Mouse (Mus musculus): ENCODE results near the gene Trmt11. TPM values are rescaled to one million over a fixed set of nuclear protein-coding genes. Genes with fewer than 3 reads are reported as not detected.
"Not testable (repeated sequence)": the region's sequence is repeated elsewhere in the genome, so short reads cannot be mapped to it uniquely, and the experiment has no call there.

The Trmt11 gene
- 25.0 and 25.5 TPM in 2 replicates for polyA plus RNA-seq (2015; fragmentation: Nextera tagmentation; extraction: Ambion mirVana)

DNA sequence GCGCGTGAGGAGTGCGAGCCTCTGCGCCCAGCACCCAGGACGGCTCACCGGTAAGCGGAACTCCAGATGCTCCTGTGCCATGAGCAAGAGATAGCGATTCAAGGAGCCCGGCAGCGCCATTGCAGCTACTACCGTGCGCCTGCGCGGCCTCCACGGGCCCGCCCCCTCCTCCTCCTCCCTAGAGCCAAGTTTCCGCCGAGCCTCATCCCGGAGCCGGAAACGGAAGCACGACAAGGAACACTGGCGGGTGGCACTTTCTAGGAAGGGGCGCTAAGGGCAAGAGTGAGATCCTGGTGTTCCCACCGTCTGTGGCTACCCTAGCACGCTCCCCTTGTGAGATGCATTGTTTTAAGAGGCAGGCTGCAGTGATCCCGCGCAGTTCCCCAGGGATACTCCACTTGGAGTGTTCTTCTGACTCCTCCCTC is at the start of gene Trmt11:
TSS of gene Trmt11 (minus strand) at position 208 of the 425 bp plus-strand sequence.
- peak within 1 kb of the TSS; percentile 91 for H3K9ac ChIP-seq (ENCODE audit: low read length)
- WGBS: under 1% methylated on average over 28 of the region's 28 CpGs
- peak; percentile 98 for ATAC-seq (ENCODE audit: low read depth)
- peak within 1 kb of the TSS; percentile 89 for H3K27ac ChIP-seq (ENCODE audit: low read length)
- peaks cover 4% of the 10 kb centered on the region; the same call in 1 of the 2 replicates for H3K4me1 ChIP-seq (replicated peaks; ENCODE audit: control insufficient read depth, insufficient read depth, low read length)
- H3K27me3 ChIP-seq (ENCODE audit: control insufficient read depth, insufficient read depth, low read depth, low read length): no peaks in the 10 kb centered on the region
- peak within 1 kb of the TSS; percentile 83 for H3K4me2 ChIP-seq (ENCODE audit: low read depth, low read length)
- peak within 1 kb of the TSS; percentile 67 for H3K4me3 ChIP-seq (ENCODE audit: low read length)
- peaks cover 3% of the 10 kb centered on the region; the same call in 1 of the 2 replicates for H3K36me3 ChIP-seq (ENCODE audit: control insufficient read depth, insufficient read depth, low read length)
- H3K9me3 ChIP-seq (ENCODE audit: control insufficient read depth, low read length): no peaks in the 10 kb centered on the region

DNA sequence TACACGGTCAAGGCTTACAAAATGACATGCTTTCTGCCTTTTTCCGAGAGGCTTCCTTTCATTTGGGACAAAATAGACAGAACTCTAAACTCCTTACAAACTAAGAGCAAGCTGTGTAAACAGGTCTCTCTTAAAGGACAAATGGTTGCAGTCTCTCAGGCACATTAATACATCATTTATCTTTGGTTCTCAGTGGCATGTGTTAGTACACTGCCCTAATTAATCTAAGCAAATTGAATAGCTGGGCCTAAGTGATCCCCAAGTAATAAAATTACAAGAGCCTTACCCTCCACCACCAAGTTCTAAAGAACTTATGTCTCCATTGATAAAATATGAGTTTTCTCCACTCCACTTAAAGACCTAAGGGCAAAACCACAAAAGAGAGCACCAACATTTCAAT is 47.1 kb upstream of the Trmt11 start:
- no peak overlapping the region for H3K9ac ChIP-seq (ENCODE audit: low read length)
- no peaks in the 10 kb centered on the region for H3K9me3 ChIP-seq (ENCODE audit: control insufficient read depth, low read length)
- WGBS: 46% methylated on average over 2 of the region's 2 CpGs
- H3K36me3 ChIP-seq (ENCODE audit: control insufficient read depth, insufficient read depth, low read length): peaks cover 9% of the 10 kb centered on the region; the same call in 1 of the 2 replicates
- H3K4me1 ChIP-seq (replicated peaks; ENCODE audit: control insufficient read depth, insufficient read depth, low read length): no peaks in the 10 kb centered on the region
- no peak for ATAC-seq (ENCODE audit: low read depth)
- no peaks in the 10 kb centered on the region for H3K27me3 ChIP-seq (ENCODE audit: control insufficient read depth, insufficient read depth, low read depth, low read length)
- no peak overlapping the region for H3K4me2 ChIP-seq (ENCODE audit: low read depth, low read length)
- H3K27ac ChIP-seq (ENCODE audit: low read length): no peak overlapping the region
- no peak overlapping the region for H3K4me3 ChIP-seq (ENCODE audit: low read length)

DNA sequence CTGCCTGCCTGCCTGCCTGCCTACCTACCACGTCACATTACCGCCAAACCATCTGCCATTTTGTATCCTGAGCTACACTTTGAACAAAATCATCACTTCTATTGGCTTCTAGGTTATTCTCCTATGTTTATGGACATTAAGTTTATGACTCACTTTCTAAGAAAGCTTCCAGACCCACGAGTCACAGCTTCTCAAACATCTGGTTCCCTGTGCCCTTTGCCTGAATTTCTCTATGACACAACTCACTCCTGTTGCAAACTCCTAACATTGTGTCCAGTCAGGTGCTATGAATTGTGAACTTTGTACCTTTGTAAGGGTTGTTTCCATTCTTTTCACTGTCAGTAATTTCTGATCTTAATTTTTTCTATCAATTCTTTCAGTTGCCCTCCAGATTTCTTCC is 37.7 kb upstream of the Trmt11 start:
- WGBS: 78% methylated on average over 3 of the region's 3 CpGs
- no peaks in the 10 kb centered on the region for H3K9me3 ChIP-seq (ENCODE audit: control insufficient read depth, low read length)
- H3K36me3 ChIP-seq (ENCODE audit: control insufficient read depth, insufficient read depth, low read length): no peaks in the 10 kb centered on the region
- no peak overlapping the region for H3K27ac ChIP-seq (ENCODE audit: low read length)
- no peak for ATAC-seq (ENCODE audit: low read depth)
- H3K27me3 ChIP-seq (ENCODE audit: control insufficient read depth, insufficient read depth, low read depth, low read length): no peaks in the 10 kb centered on the region
- no peaks in the 10 kb centered on the region for H3K4me1 ChIP-seq (replicated peaks; ENCODE audit: control insufficient read depth, insufficient read depth, low read length)
- no peak overlapping the region for H3K9ac ChIP-seq (ENCODE audit: low read length)
- H3K4me2 ChIP-seq (ENCODE audit: low read depth, low read length): no peak overlapping the region
- no peak overlapping the region for H3K4me3 ChIP-seq (ENCODE audit: low read length)

DNA sequence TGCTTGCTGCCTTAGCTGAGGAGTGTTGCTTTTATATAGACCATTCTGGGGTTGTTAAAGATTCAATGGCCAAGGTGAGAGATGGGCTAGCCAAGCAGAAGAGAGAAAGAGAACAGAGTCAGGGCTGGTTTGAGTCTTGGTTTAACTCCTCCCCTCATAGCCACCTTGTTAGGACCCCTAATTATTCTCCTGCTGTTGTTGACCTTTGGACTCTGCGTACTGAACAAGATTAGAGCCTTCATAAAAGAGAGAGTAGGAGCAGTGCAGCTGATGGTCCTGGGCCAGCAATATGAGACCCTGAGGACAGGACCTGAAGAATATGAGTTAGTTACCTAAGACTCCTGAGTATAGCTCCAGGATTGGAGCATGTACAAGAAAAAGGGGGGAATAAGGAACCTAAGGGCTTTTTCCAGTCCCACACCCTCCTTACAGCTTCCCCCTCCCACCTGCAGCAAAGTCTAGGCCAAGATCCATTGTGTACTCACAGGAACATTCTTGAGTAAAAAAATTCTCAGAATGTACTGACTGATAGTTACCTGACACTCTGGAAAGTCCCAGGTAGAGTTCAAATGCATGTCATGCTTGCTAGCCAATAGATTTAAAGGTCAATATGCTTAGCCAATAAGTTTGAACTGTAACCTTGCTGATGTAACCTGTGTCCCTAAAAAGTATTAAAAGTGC is 36.1 kb upstream of the Trmt11 start:
- not testable (repeated sequence) for H3K9me3 ChIP-seq (ENCODE audit: control insufficient read depth, low read length); H3K27me3 ChIP-seq (ENCODE audit: control insufficient read depth, insufficient read depth, low read depth, low read length); ATAC-seq (ENCODE audit: low read depth); H3K9ac ChIP-seq (ENCODE audit: low read length); H3K27ac ChIP-seq (ENCODE audit: low read length); H3K4me3 ChIP-seq (ENCODE audit: low read length); H3K4me1 ChIP-seq (replicated peaks; ENCODE audit: control insufficient read depth, insufficient read depth, low read length); H3K36me3 ChIP-seq (ENCODE audit: control insufficient read depth, insufficient read depth, low read length); H3K4me2 ChIP-seq (ENCODE audit: low read depth, low read length)
- 75% methylated on average over 1 of the region's 1 CpGs for WGBS

DNA sequence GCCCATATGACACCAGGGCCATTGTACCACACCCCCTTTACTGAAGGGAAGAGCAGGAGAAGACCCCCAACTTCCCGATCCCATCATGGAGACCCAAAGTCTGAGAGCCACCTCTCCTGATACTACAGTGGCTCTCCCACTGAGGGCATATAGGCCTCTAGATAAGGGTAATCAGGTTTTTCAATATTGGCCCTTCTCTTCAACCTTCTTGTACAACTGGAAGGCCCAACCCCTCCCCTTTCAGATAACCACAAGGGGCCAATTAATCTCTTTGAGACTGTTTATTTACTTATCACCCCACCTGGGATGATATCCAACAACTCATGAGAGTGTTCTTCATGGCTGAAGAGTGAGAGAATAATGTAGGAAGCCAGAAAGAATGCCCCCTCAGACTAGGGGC is 32.2 kb upstream of the Trmt11 start:
- Histone ChIP-seq H3K9me3 (ENCODE audit: control insufficient read depth, low read length) (no peaks in the 10 kb centered on the region), H3K9ac (ENCODE audit: low read length) (no peak overlapping the region), H3K4me1 (replicated peaks; ENCODE audit: control insufficient read depth, insufficient read depth, low read length) (no peaks in the 10 kb centered on the region), H3K36me3 (ENCODE audit: control insufficient read depth, insufficient read depth, low read length) (no peaks in the 10 kb centered on the region), H3K27ac (ENCODE audit: low read length) (no peak overlapping the region), H3K4me3 (ENCODE audit: low read length) (no peak overlapping the region), H3K27me3 (ENCODE audit: control insufficient read depth, insufficient read depth, low read depth, low read length) (no peaks in the 10 kb centered on the region), H3K4me2 (ENCODE audit: low read depth, low read length) (no peak overlapping the region)
- WGBS: 88% methylated on average over 1 of the region's 1 CpGs
- ATAC-seq (ENCODE audit: low read depth): no peak

DNA sequence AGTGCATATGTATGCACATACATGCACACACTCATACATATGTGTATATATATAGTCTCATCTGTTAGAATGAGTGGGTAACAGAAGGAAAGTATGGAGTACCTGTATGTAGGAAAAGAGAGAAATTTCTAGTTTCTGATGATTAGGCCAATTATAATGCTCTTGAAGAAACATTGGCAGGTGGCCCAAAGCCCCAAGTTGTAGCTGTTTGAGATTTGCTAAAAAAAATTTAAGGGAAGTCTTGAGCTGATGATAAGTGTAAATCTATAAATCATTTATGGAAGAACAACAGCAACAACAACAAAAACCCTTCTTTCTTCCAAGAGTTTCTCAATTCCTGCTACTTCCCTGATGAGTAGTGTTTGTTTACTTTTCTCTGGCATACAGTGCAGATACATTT is 29.4 kb upstream of the Trmt11 start:
- Histone ChIP-seq H3K36me3 (ENCODE audit: control insufficient read depth, insufficient read depth, low read length) (no peaks in the 10 kb centered on the region), H3K27me3 (ENCODE audit: control insufficient read depth, insufficient read depth, low read depth, low read length) (no peaks in the 10 kb centered on the region), H3K4me2 (ENCODE audit: low read depth, low read length) (no peak overlapping the region), H3K9me3 (ENCODE audit: control insufficient read depth, low read length) (no peaks in the 10 kb centered on the region), H3K9ac (ENCODE audit: low read length) (no peak overlapping the region), H3K4me3 (ENCODE audit: low read length) (no peak overlapping the region), H3K27ac (ENCODE audit: low read length) (no peak overlapping the region), H3K4me1 (replicated peaks; ENCODE audit: control insufficient read depth, insufficient read depth, low read length) (no peaks in the 10 kb centered on the region)
- ATAC-seq (ENCODE audit: low read depth): no peak

DNA sequence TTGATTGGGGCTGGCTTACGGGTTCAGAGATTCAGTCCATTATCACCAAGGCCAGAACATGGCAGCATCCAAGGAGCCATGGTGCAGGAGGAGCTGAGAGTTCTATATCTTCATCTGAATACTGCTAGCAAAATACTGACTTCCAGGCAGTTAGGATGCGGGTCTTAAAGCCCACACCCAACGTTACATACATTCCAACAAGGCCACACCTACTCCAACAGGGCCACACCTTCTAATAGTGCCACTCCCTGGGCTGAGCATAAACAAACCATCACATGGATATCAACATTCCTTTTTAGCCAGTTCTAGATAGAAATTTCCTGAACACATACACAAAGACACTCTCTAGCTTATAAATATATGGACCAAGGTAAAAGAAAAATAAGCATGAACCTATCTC is 29.0 kb upstream of the Trmt11 start, which contains the start of gene Hint3:
TSS of gene Hint3 (minus strand) at position 120 of the 400 bp plus-strand sequence.
- Histone ChIP-seq H3K36me3 (ENCODE audit: control insufficient read depth, insufficient read depth, low read length) (no peaks in the 10 kb centered on the region), H3K9ac (ENCODE audit: low read length) (no peak within 1 kb of the TSS), H3K4me3 (ENCODE audit: low read length) (no peak within 1 kb of the TSS), H3K4me1 (replicated peaks; ENCODE audit: control insufficient read depth, insufficient read depth, low read length) (no peaks in the 10 kb centered on the region), H3K27me3 (ENCODE audit: control insufficient read depth, insufficient read depth, low read depth, low read length) (no peaks in the 10 kb centered on the region), H3K27ac (ENCODE audit: low read length) (no peak within 1 kb of the TSS), H3K4me2 (ENCODE audit: low read depth, low read length) (no peak within 1 kb of the TSS), H3K9me3 (ENCODE audit: control insufficient read depth, low read length) (no peaks in the 10 kb centered on the region)
- no peak for ATAC-seq (ENCODE audit: low read depth)
- WGBS: 70% methylated on average over 3 of the region's 3 CpGs

DNA sequence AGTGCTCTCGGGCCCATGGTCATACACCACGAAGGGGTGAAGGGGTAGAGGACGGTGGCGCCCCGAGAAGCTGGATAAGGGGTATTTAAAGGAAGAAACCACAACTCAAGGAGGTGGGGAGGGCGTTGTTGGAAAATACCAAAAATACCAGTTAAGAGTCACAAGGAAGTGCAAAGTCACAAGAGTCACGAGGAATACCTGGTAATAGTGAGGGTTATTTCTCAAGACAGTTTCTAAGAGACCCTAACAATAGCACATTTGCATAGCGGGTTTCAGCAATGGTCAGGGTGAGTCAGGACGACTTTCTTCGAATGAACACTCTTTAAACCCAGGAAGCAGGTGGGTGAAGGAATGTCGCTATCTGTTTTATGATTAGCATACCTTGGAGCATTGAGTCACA is 27.9 kb upstream of the Trmt11 start:
- H3K4me3 ChIP-seq (ENCODE audit: low read length); H3K27me3 ChIP-seq (ENCODE audit: control insufficient read depth, insufficient read depth, low read depth, low read length); H3K9me3 ChIP-seq (ENCODE audit: control insufficient read depth, low read length); ATAC-seq (ENCODE audit: low read depth); H3K4me1 ChIP-seq (replicated peaks; ENCODE audit: control insufficient read depth, insufficient read depth, low read length); H3K4me2 ChIP-seq (ENCODE audit: low read depth, low read length); H3K9ac ChIP-seq (ENCODE audit: low read length); H3K36me3 ChIP-seq (ENCODE audit: control insufficient read depth, insufficient read depth, low read length); H3K27ac ChIP-seq (ENCODE audit: low read length): not testable (repeated sequence)
- 88% methylated on average over 11 of the region's 11 CpGs for WGBS

DNA sequence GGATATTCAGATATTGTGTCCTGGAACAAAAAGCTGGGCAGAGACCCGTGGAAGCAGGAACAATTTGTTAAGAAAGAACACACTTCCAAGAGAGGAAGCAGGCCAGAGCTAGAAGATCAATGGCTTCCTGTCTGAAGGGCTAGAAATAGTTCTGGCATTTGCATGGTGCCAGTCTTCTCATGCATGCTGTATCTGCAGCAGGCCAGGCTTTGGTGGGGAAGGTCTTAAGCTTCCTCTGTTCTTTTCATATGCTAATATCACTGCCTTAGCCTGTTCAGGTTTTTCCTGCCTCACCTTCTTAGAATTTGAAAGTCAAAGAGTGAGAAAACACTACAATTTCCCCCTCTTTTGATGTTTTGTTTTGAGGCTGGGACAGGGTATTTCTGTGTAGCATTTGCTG is 27.0 kb upstream of the Trmt11 start:
- no peaks in the 10 kb centered on the region for H3K9me3 ChIP-seq (ENCODE audit: control insufficient read depth, low read length)
- no peak overlapping the region for H3K4me2 ChIP-seq (ENCODE audit: low read depth, low read length)
- no peak overlapping the region for H3K9ac ChIP-seq (ENCODE audit: low read length)
- peak; percentile 78 for ATAC-seq (ENCODE audit: low read depth)
- 18% methylated on average over 1 of the region's 1 CpGs for WGBS
- H3K27me3 ChIP-seq (ENCODE audit: control insufficient read depth, insufficient read depth, low read depth, low read length): no peaks in the 10 kb centered on the region
- peak overlapping the region; percentile 66 for H3K27ac ChIP-seq (ENCODE audit: low read length)
- H3K36me3 ChIP-seq (ENCODE audit: control insufficient read depth, insufficient read depth, low read length): no peaks in the 10 kb centered on the region
- no peak overlapping the region for H3K4me3 ChIP-seq (ENCODE audit: low read length)
- no peaks in the 10 kb centered on the region for H3K4me1 ChIP-seq (replicated peaks; ENCODE audit: control insufficient read depth, insufficient read depth, low read length)

Measured in lung, embryonic 16.5 days (tissue).